ENCODE assay signal across 10 mouse cellular contexts in genomic region chr13:59402026-59402775, GRCm38 (mm10).
DNase-seq lines count a peak whose midpoint lies in the region.
"Had no signal": no experiment of that assay in that cellular context is flagged by ENCODE, and none has a peak within 500 bp of the region (broad histone marks: within the 10 kb centered on the region; RNA-seq: fewer than 3 reads in every experiment).

No protein-coding gene starts in this region.

- DNase-seq in forebrain, embryonic 10.5 days (ENCODE audit: extremely low spot score, low spot score), result peak; percentile 28
- DNase-seq in frontal cortex, postnatal 25 days (ENCODE audit: low spot score in 2 of 2), result peak; percentile 40 to 61
- DNase-seq in left cerebral cortex, adult 8-10 months (ENCODE audit: low spot score in 2 of 2), result peak; percentile 60 to 93
- peak; percentile 84 to 91 for DNase-seq in right cerebral cortex, adult 2 months (ENCODE audit: low spot score in 2 of 2)
- no peak for DNase-seq in adrenal gland, adult (ENCODE audit: inconsistent age in 2 of 2, low spot score in 1 of 2)
- DNase-seq in heart, adult 8-10 months (ENCODE audit: low spot score), result no peak
- DNase-seq in ovary, postnatal 14 days (ENCODE audit: low spot score), result no peak
- DNase-seq: cerebellum, adult 9-10 months; kidney, adult 9 months had no signal

- 81% methylated on average over 14 of the region's 14 CpGs for WGBS in forebrain, embryonic 10.5 days

- peaks cover 24% of the 10 kb centered on the region for H3K4me1 ChIP-seq in forebrain, embryonic 10.5 days
- H3K4me1 ChIP-seq: lung, embryonic 15.5 days had no signal

- H3K9me3 ChIP-seq in forebrain, embryonic 10.5 days, result no peaks in the 10 kb centered on the region
- H3K9me3 ChIP-seq: lung, embryonic 15.5 days had no signal

- H3K27ac ChIP-seq in forebrain, embryonic 10.5 days, result peak overlapping the region; percentile 75
- H3K27ac ChIP-seq: lung, embryonic 15.5 days had no signal

- H3K36me3 ChIP-seq in forebrain, embryonic 10.5 days (replicated peaks), result no peaks in the 10 kb centered on the region
- H3K36me3 ChIP-seq: lung, embryonic 15.5 days had no signal

- no peak overlapping the region for H3K4me3 ChIP-seq in forebrain, embryonic 10.5 days
- H3K4me3 ChIP-seq: lung, embryonic 15.5 days had no signal

- H3K27me3 ChIP-seq in forebrain, embryonic 10.5 days (ENCODE audit: poor library complexity, severe bottlenecking), result no peaks in the 10 kb centered on the region
- H3K27me3 ChIP-seq: lung, embryonic 15.5 days had no signal

Comparison
In these comparisons a context has a peak if more than half of its experiments do, and no peak if none do; other contexts are left out.
1. DNase-seq: peak in forebrain, embryonic 10.5 days (single experiment), frontal cortex, postnatal 25 days (2 of 2), left cerebral cortex, adult 8-10 months (2 of 2) and right cerebral cortex, adult 2 months (2 of 2); none in adrenal gland, adult (0 of 2), heart, adult 8-10 months (single experiment) and ovary, postnatal 14 days (single experiment).